Mouse (Mus musculus) intestine, postnatal 0 days (tissue): ENCODE results near the gene Wrap73. TPM values are rescaled to one million over a fixed set of nuclear protein-coding genes. Genes with fewer than 3 reads are reported as not detected.

Experiments used
- ATAC-seq: fragments of 200-750 bp; cut with Nextera tagmentation; 2 replicates; pipeline ENCODE4 v1.8.0; 2017; ENCODE audit warnings: mild to moderate bottlenecking, moderate TSS enrichment, moderate library complexity
- H3K27ac ChIP-seq: fragments of 300-500 bp; sonication (generic); 2 replicates; pipeline ENCODE4 v1.5.1; 2014; ENCODE audit warnings: mild to moderate bottlenecking, low read depth, low read length, moderate library complexity
- H3K27me3 ChIP-seq: fragments of 300-500 bp; sonication (generic); replicated peaks from 2 replicates; pipeline ENCODE4 v1.6.1; 2014; ENCODE audit warnings: low read length, mixed read lengths; ENCODE audit not compliant: control insufficient read depth, insufficient read depth
- H3K36me3 ChIP-seq: fragments of 300-500 bp; sonication (generic); 2 replicates; pipeline ENCODE4 v1.6.1; 2014; ENCODE audit warnings: mild to moderate bottlenecking, moderate library complexity; ENCODE audit not compliant: control insufficient read depth, insufficient read depth
- H3K4me1 ChIP-seq: fragments of 300-500 bp; sonication (generic); replicated peaks from 2 replicates; pipeline ENCODE4 v1.6.1; 2014; ENCODE audit warnings: antibody characterized with exemption, low read length, mixed read lengths; ENCODE audit not compliant: control insufficient read depth, insufficient read depth
- H3K4me2 ChIP-seq: fragments of 300-500 bp; sonication (generic); replicated peaks from 2 replicates; pipeline ENCODE4 v1.6.1; 2014; ENCODE audit warnings: low read depth, mild to moderate bottlenecking, moderate library complexity
- H3K4me3 ChIP-seq: fragments of 300-500 bp; sonication (generic); 2 replicates; pipeline ENCODE4 v1.5.1; 2014; ENCODE audit warnings: low read depth, low read length
- H3K9ac ChIP-seq: fragments of 300-500 bp; sonication (generic); 2 replicates; pipeline ENCODE4 v1.6.1; 2014; ENCODE audit warnings: mild to moderate bottlenecking, low read depth, low read length
- H3K9me3 ChIP-seq: fragments of 300-500 bp; sonication (generic); 2 replicates; pipeline ENCODE4 v1.6.1; 2016; ENCODE audit warnings: mixed run types; ENCODE audit not compliant: control insufficient read depth
- CTCF ChIP-seq: sonication (generic); IDR thresholded peaks from 2 replicates; pipeline ENCODE4 v1.5.1; 2016; ENCODE audit warnings: low read depth, mild to moderate bottlenecking, control low read depth, antibody characterized with exemption, moderate library complexity
- WGBS: fragments of 180-500 bp; shearing (Covaris S2); extraction: QIAGEN DNeasy Blood & Tissue Kit; methylation state at CpG from one replicate; pipeline ENCODE4 v1.1.7; 2014; 5-methylcytosine and 5-hydroxymethylcytosine counted together
- polyA plus RNA-seq: library from polyadenylated mRNA; unstranded; fragments of >200 nt; fragmentation: Nextera tagmentation; extraction: Ambion mirVana; gene quantifications from 2 replicates; pipeline ENCODE4 v1.2.1, GENCODE M21; 2015

The Wrap73 gene
- polyA plus RNA-seq, 1 experiment from 2014 or later = 15.0 TPM

DNA sequence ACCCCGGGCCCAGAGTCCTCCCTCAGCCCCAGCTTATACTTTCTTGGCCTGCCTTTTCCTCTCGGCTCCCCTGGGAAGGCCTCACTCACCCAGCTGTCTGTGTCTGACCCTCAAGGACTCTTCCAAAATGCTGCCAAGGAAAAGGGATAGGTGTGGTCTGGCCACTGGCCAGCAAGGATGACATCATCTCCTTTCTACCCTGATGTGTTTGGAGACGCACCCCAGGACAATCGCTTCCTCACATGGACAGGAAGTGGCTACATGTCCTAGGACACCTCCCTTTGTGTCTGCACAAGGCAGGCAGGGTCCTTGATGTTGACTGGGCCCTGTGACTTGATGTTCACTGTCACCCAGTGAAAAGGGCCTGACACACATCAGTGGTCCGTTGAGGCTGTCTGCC lies 63.2 kb downstream of the Wrap73 start:
- ATAC-seq = no peak
- Histone ChIP-seq H3K4me3 (no peak overlapping the region), H3K4me1 (no peaks in the 10 kb centered on the region), H3K36me3 (no peaks in the 10 kb centered on the region), H3K4me2 (no peak overlapping the region), H3K27me3 (no peaks in the 10 kb centered on the region), H3K27ac (no peak overlapping the region), H3K9ac (no peak overlapping the region), H3K9me3 (no peaks in the 10 kb centered on the region)
- 39% methylated on average over 5 of the region's 5 CpGs for WGBS
- TF ChIP-seq CTCF = no peak

DNA sequence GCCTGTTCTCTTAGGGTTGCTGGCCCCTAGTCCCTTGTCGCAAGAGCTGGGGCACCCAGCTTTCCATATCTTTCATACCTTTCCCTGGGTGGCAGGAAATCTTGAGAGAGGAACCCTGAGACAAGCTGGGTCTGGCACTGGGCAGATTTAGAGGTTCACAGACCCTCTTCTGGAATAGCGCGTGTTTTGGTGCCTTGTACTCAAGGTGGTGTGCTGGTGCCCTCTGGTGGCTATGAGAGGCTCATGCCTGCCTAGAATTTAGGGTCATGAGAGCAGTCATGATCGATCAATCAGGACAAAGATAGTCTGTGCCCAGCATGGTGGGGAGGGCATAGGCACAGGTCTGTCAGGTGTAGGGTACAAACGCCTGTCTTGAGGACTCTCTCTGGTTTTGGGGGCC lies 65.1 kb downstream of the Wrap73 start:
- Histone ChIP-seq H3K4me3 (no peak overlapping the region), H3K4me2 (no peak overlapping the region), H3K4me1 (no peaks in the 10 kb centered on the region), H3K36me3 (no peaks in the 10 kb centered on the region), H3K9ac (no peak overlapping the region), H3K27ac (no peak overlapping the region), H3K9me3 (no peaks in the 10 kb centered on the region), H3K27me3 (no peaks in the 10 kb centered on the region)
- 12% methylated on average over 5 of the region's 5 CpGs for WGBS
- no peak for ATAC-seq
- TF ChIP-seq CTCF = peak; percentile 99

DNA sequence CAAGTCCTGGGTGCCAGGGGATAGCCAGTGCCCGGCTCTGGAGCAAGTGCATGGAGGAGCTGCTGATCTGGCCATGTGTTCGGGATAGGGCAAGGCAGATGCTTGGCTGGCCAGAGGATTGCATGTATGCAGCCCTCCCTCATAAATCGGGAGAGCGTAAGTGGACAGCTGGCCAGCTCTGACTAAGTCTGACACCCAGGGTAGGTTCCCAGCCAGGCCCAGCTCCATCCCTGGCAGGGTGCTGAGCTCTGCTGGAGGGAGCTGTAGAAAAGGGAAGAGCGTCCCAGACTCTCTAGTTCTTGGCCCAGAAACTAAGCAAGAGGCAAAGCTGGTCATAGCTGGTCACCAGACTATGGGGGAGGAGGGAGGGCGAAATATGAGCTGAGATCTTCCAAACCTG lies 66.9 kb downstream of the Wrap73 start:
- Histone ChIP-seq H3K36me3 (no peaks in the 10 kb centered on the region), H3K9me3 (no peaks in the 10 kb centered on the region), H3K4me2 (no peak overlapping the region), H3K27ac (no peak overlapping the region), H3K9ac (no peak overlapping the region), H3K27me3 (0 out of 2 replicates have a peak, but pooled peaks cover 5% of the 10 kb centered on the region), H3K4me1 (no peaks in the 10 kb centered on the region), H3K4me3 (no peak overlapping the region)
- no peak for TF ChIP-seq CTCF
- 70% methylated on average over 6 of the region's 6 CpGs for WGBS
- no peak for ATAC-seq

DNA sequence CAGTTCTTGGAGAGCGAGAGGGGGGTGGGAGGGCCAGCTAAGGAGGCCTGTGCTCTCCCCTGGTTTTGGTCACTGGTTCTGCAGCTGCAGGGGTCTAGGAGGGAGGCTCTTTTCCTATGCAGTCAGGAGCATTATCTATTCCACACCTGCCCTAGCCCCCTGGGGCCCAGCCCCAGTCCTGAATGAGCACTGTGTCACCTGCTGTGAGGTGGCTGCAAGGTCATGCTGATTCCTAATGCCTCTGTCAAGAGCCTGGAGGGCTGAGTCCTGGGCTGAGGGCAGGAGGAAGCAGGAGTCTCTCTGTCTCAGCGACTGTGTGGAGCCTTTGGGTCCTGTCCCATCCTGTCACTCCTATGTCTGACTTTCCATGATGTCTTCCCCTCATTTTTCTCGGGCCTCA lies 67.7 kb downstream of the Wrap73 start:
- H3K9ac ChIP-seq = no peak overlapping the region
- TF ChIP-seq CTCF = no peak
- ATAC-seq = no peak
- no peak overlapping the region for H3K4me2 ChIP-seq
- 25% methylated on average over 3 of the region's 3 CpGs for WGBS
- H3K27ac ChIP-seq = no peak overlapping the region; the same call in 1 of the 2 replicates
- H3K4me1 ChIP-seq = no peaks in the 10 kb centered on the region
- H3K4me3 ChIP-seq = no peak overlapping the region
- 0 out of 2 replicates have a peak, but pooled peaks cover 5% of the 10 kb centered on the region for H3K27me3 ChIP-seq
- no peaks in the 10 kb centered on the region for H3K36me3 ChIP-seq
- H3K9me3 ChIP-seq = no peaks in the 10 kb centered on the region

DNA sequence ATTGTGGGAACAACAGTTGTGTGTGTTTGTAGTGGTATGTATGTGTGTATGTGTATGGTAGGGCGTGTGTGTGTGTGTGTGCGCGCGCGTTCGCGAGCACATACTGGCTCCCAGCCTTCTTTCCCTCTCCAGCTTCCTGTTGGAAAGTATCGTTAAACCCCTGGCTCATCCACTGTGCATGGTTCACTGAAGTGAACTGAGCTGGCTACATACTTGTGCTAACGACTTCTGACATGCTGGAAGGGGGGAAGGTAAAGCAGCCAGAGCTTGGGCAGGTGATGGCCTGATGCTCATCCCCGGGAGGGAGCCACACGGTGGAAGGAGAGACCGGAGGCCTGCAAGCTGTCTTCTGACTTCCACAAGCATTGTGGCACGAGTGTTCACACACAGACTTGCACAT lies 69.3 kb downstream of the Wrap73 start:
- no peak for ATAC-seq

DNA sequence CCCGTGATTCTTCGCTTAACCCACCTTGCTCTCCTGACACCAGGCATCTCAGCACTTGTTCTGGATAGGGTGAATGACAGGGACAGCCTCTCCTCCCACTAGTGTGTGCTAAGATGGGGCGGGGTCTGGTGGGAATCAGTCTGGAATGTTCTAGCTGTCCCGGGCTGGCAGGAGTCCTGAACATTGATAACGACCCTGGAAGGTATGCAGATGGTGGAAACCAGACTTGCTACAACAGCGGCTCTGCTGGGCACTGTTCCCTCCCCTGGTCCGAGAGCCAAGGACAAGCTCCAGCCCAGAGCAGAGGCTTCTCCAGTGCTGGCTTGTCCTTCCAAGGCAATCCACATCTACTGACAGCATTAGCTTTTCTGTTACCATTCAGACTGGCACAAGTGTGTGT lies 71.4 kb downstream of the Wrap73 start:
- Histone ChIP-seq H3K4me1 (no peaks in the 10 kb centered on the region), H3K27me3 (0 out of 2 replicates have a peak, but pooled peaks cover 5% of the 10 kb centered on the region), H3K9ac (no peak overlapping the region), H3K9me3 (no peaks in the 10 kb centered on the region), H3K4me3 (no peak overlapping the region), H3K36me3 (no peaks in the 10 kb centered on the region), H3K4me2 (no peak overlapping the region), H3K27ac (no peak overlapping the region)
- TF ChIP-seq CTCF = no peak
- no peak for ATAC-seq
- WGBS = 39% methylated on average over 7 of the region's 7 CpGs

More for the DNA sequence above, 69.3 kb downstream of the Wrap73 start:
- Histone ChIP-seq H3K9me3 (no peaks in the 10 kb centered on the region), H3K4me2 (no peak overlapping the region), H3K27ac (no peak overlapping the region), H3K27me3 (0 out of 2 replicates have a peak, but pooled peaks cover 5% of the 10 kb centered on the region), H3K9ac (no peak overlapping the region), H3K4me1 (no peaks in the 10 kb centered on the region), H3K36me3 (no peaks in the 10 kb centered on the region), H3K4me3 (no peak overlapping the region)
- 80% methylated on average over 13 of the region's 13 CpGs for WGBS
- no peak for TF ChIP-seq CTCF

DNA sequence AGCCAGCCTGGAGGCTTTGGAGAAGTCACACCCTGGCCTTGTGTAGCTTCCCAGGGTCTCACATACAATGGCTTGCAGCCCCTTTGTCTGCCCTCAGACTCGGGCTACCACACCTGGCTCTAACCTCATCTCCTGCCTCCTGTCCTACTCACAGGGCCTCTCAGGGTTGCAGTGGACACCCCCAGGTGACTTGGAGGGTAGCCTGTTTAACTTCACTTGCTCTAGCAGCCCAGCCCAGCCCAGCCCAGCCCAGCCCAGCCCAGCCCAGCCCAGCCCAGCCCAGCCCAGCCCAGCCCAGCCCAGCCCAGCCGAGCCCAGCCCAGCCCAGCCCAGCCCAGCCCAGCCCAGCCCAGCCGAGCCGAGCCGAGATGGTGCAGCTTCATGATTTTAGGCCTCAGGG lies 71.9 kb downstream of the Wrap73 start:
- 0 out of 2 replicates have a peak, but pooled peaks cover 5% of the 10 kb centered on the region for H3K27me3 ChIP-seq
- no peak overlapping the region for H3K27ac ChIP-seq
- H3K9me3 ChIP-seq = no peaks in the 10 kb centered on the region
- ATAC-seq = no peak
- no peak overlapping the region for H3K4me2 ChIP-seq
- no peaks in the 10 kb centered on the region for H3K36me3 ChIP-seq
- no peak overlapping the region for H3K9ac ChIP-seq
- 18% methylated on average over 5 of the region's 5 CpGs for WGBS
- TF ChIP-seq CTCF = no peak
- no peak overlapping the region for H3K4me3 ChIP-seq
- no peaks in the 10 kb centered on the region for H3K4me1 ChIP-seq

Other genes with a start within 250 kb of the Wrap73 start
- gene A430005L14Rik, start 185.1 kb upstream of the Wrap73 start, polyA plus RNA-seq = 60.8 and 62.6 TPM in 2 replicates
- 6.5 and 6.7 TPM in 2 replicates for gene Dffb, start 167.2 kb upstream of the Wrap73 start, polyA plus RNA-seq
- gene Cep104, start 167.2 kb upstream of the Wrap73 start, polyA plus RNA-seq = 3.8 and 4.0 TPM in 2 replicates
- 13.1 and 15.8 TPM in 2 replicates for gene Lrrc47, start 130.6 kb upstream of the Wrap73 start, polyA plus RNA-seq
- gene Smim1, start 116.1 kb upstream of the Wrap73 start, polyA plus RNA-seq = 160 and 174 TPM in 2 replicates
- 0.05 TPM in 1 of 2 replicates, not detected in the other for gene Ccdc27, start 99.7 kb upstream of the Wrap73 start, polyA plus RNA-seq
- gene Trp73, start 2.2 kb upstream of the Wrap73 start, polyA plus RNA-seq = 0.03 TPM in 1 of 2 replicates, not detected in the other
- gene Tprgl, start 18.3 kb downstream of the Wrap73 start, polyA plus RNA-seq = 90.3 and 95.4 TPM in 2 replicates
- gene Megf6, start 28.4 kb downstream of the Wrap73 start, polyA plus RNA-seq = 4.4 and 4.5 TPM in 2 replicates
- gene Arhgef16, start 159.3 kb downstream of the Wrap73 start, polyA plus RNA-seq = 65.9 and 69.4 TPM in 2 replicates
- not detected in 2 replicates for gene B230104I21Rik, start 193.8 kb downstream of the Wrap73 start, polyA plus RNA-seq